Mouse (Mus musculus): ENCODE results near the gene Kncn.

The Kncn gene

GRCm38 (mm10) chr4:115878828-115879227 lies 5.4 kb upstream of the Kncn start:
- no peak for DNase-seq (ENCODE audit: low spot score in 2 of 2)

- DNase-seq (ENCODE audit: low spot score in 2 of 2), result peak; percentile 46 to 52
Observed at GRCm38 (mm10) chr4:115881183-115881582, 3.0 kb upstream of the Kncn start.

GRCm38 (mm10) chr4:115882195-115882594 lies 2.0 kb upstream of the Kncn start:
- DNase-seq (ENCODE audit: low spot score in 2 of 2), result no peak

GRCm38 (mm10) chr4:115885846-115886245 lies 1.6 kb downstream of the Kncn start:
- DNase-seq (ENCODE audit: low spot score in 2 of 2), result peak; percentile 54 to 59

DNA sequence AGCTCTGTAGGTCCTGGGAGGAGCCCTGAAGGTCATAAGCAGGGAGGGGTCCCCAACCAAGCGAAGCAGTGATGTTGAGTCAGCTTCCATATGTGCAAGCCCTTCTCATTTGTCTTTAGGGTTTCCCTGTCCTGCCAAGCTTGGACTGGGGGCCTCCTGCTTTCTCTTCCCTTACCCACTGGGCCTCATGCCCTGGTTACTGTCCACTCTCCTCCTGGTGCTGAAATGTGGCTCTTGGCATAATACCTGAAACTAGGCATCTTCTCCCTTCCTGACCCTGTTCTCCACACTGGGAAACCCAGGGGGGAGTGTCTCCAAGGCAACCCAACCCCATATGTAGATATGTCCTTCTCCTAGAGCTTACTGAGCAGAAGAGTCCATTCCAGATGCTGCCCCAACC lies 2.7 kb downstream of the Kncn start:
- DNase-seq (ENCODE audit: low spot score in 2 of 2), result no peak

- no peak for DNase-seq (ENCODE audit: low spot score in 2 of 2)
Observed at GRCm38 (mm10) chr4:115890066-115890465, 5.9 kb downstream of the Kncn start.

DNA sequence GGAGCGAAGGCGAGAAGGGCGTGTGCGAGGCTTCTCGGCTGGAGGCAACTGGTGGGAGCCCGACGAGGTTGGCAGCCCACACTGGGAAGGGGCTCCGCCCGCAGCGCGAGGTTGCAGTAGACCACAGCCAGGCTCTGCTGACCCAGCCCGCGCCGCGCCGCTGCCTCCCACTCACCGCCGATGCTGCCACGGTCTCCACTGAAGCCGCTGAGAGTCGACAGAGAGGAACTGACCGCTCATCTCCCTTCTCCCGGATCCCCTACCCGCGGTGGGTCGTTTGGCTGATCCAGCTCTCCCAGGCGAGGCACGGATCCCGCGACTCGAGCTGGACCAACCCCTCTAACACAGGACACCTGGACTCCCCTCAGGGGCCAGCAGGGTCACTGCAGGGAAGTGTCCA lies 6.4 kb downstream of the Kncn start, which contains the start of gene 6430628N08Rik:
TSS of gene 6430628N08Rik (plus strand) at position 113 of the 400 bp plus-strand sequence.
- no peak for DNase-seq (ENCODE audit: low spot score in 2 of 2)

DNA sequence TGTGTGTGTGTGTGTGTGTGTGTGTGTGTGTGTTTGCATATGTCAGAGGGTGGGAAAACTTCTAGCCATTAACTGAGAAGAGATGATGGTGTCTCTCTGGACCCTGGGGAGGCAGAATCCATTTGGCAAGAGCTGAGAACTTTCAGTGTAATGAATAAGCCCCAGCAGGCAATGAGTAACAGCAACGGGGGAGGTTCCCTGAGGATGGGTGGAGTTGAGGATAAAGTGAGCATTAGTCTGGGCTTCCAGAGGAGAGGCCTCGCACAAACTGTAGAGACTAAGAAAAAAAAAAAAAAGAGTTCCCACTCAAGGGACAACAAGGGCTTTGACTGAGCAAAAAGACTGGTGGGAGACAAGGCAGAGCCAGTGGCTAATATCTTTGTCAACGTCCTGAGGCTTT lies 10.1 kb downstream of the Kncn start:
- DNase-seq (ENCODE audit: low spot score in 2 of 2), result peak in 1 of 2 experiments; percentile 20

- DNase-seq (ENCODE audit: low spot score in 2 of 2), result no peak
Observed at GRCm38 (mm10) chr4:115897901-115898631, 13.9 kb downstream of the Kncn start.

DNA sequence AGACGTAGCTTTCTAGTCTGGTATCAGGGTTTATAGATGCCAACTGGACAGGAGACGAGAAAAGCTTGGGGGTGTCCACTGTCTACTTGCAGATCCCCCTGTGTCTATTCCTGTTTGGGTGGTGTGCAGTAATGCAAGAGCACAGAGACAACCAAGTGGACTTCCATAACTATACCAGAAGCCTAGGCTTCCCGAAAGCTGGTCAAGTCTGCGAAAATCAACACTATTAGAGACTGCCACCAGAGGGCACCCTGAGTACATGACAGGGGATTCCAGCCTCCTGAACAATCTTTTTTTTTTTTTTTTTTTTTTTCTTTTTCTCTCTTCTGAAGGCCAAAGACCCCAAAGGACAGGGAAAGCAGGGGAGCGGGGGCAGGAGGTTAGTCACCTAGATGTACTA lies 18.6 kb downstream of the Kncn start:
- DNase-seq (ENCODE audit: low spot score in 2 of 2), result peak; percentile 88 to 93

GRCm38 (mm10) chr4:115904375-115904774 lies 20.2 kb downstream of the Kncn start:
- no peak for DNase-seq (ENCODE audit: low spot score in 2 of 2)

DNA sequence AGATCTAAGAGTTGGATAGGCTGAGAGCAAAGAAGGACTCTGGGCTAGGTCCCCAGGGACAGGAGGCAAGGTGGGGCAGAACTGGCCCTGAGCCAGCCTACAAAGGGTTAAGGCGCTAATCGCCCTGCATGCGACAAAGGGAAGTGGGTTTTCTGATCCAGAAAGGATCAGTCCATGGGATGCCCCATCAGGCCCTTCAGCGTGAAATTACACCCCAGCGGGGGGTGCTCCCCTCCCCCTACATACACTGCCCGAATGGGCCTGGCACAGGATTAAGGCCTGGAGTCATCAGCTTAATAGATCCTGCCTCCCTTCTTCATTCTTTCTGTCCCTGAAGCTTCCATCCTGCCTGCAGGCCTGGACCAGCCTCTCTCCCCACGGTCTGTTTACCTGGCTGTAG lies 21.5 kb downstream of the Kncn start:
- DNase-seq (ENCODE audit: low spot score in 2 of 2), result no peak

DNA sequence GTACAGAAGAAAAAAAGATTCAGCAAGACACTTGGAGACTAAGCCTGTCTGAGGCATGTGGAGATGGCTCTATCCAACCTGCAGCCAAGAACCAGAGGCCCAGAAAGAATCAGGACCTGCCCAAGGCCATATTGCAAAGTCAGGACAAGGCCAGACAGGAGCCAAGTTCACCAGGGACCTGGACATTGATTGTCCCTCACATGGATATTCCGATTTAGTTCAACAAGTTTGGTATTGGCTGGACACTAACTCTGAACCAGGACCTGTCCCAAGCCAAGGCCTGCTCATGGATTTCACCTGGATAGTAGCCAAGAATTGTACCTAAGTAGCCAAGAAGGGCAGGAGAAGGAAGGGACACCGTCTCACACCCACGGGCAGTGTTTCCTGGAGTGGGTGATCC lies 22.6 kb downstream of the Kncn start:
- DNase-seq (ENCODE audit: low spot score in 2 of 2), result no peak

DNA sequence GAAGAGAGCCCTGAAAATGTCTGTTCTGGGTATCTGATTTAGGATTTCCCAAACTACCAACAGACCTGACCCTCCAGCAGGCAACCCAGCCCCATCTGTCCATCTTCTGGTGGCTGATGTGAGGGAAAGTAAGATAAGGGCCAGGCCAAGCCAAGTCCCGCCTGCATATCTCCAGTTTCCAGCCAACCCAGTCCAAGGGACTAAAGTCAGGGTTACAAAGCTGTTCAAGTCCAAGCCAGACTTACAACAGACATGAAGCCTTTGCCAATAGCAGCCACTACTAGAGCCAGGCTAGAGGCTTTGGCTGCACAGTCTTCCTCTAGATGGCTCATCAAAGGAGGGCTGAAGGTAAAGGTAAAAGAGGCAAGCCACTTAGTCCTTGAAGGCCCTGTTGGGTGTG lies 23.8 kb downstream of the Kncn start:
- DNase-seq (ENCODE audit: low spot score in 2 of 2), result no peak

GRCm38 (mm10) chr4:115908641-115909040 lies 24.4 kb downstream of the Kncn start:
- no peak for DNase-seq (ENCODE audit: low spot score in 2 of 2)

GRCm38 (mm10) chr4:115911586-115911985 lies 27.4 kb downstream of the Kncn start:
- no peak for DNase-seq (ENCODE audit: low spot score in 2 of 2)

DNA sequence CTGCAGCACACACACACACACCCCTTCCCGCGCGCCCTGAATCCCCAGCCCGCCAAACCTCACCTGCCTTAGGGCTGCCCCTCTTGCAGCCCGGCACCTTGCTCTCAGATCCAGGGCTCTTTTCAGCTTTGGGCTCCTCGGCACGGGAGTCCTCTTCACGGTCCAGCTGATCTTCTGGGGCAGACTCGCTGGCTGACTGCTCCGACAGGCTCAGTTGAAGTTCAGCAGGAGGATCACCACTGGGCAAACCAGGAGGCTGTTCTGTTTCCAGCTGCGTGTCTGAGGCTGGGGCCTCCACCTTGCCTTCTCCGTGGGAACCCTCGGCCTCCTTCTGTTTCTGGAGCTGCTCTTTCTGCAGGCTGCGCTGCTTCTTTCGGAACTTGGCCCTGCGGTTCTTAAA lies 35.7 kb downstream of the Kncn start:
- DNase-seq (ENCODE audit: low spot score in 2 of 2), result no peak

GRCm38 (mm10) chr4:115922688-115923087 lies 38.5 kb downstream of the Kncn start:
- DNase-seq (ENCODE audit: low spot score in 2 of 2), result no peak

DNA sequence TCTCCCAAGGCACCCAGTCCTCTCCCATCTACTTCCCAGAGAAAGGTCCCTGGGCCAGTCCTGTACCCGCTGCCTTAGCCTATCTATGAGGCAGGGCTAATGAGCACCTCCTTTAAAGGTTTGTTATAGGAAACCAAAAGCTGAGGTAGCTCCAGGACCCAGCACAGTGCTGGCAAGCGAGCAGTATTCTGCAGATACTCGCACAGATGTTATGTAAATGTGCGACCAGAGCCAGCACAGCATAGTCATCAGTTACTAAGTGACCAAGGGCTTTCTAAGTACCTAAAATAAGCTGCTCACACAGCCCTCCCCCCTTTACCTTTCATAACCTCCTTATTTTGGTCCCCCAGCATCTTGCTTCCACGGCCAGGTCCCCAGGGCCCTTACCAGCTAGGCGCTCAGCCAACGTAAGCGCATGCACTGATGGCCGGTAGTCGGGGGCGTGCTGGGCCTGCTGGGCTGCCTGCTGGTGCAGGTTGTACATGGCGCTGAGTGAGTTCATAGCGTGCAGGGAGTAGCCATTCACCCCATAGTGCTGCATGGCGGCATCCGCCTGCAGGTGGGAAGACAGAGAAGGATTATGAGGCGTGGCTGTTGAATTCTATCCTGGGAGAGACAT lies 39.2 kb downstream of the Kncn start:
- no peak for DNase-seq (ENCODE audit: low spot score in 2 of 2)

DNA sequence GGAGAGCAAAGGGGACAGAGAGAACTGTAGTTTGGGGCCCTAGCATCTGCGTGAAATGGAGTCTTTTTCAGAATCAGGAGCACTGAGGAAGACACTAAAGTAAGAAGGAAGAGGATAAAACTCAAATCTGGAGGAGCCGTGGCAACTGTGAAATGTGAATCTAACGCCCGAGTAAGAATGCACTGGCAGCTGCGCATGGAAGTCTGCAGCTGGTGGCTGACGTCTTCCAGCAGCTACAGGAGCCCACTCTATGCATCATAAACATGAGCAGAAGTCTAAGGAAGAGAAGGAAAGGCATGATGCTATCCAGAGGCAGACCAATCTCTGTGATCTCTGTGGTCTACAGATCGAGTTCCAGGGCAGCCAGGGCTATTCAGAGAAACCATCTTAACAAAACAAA lies 43.4 kb downstream of the Kncn start:
- DNase-seq (ENCODE audit: low spot score in 2 of 2), result no peak

DNA sequence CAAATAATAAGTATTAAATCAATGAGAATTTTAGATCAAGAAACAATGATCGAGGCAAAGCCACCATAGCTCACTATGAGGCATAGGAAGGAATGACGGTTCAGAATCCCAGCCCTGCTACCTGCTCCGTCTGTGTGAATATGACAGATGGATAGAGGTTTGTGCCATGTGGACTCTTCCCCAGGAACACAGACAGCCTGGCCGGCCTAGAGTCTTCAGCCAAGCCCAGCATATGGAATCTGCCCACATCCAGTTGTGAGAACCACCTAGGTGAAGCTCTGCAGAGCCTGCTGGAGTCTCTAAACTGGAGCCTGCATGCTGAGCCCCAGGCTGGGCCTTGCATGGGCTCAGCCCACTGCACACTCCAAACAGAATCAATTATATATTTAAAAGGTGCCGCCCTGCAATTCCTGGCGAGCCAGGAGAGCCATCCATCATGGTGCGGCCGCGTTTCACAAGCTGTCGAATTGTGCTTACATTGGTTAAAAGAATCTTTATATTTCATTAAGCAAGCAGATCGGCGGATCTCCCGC lies 47.4 kb downstream of the Kncn start:
- no peak for DNase-seq (ENCODE audit: low spot score in 2 of 2)

DNA sequence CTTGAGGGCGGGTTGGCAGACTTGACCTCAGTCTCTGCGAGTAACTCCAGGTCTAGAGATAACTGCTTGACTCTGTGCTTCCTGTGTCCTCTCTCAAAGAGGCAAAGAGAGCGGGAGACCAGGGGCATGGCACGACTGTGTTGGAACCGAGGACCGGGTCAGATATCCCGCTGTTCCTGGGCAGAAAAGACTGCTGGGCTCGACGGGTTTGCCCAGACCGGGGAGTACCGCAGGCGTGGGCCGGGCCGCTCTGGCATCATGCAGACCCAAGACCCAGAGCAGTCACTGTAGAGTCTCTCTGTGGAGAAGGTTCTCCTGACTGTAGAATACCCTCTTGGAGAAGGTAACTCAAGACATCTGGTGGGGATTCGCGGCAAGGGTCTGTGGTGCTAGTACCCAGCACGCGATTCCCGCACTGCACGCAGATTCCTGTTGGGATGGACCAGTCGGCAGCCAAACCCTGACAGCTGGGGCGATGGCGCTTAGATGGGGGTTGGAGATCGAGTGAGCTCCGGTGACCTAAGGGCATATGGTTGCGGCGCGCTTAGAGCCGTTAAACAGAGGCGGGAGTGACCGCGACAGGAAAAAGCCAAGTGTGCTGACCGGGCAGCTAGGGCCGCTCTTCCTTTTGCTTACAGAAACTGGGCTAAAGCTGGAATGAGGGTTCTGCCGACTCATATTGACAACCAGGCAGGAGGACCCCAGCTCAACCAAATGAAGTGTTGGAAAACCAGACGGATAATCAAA lies 51.8 kb downstream of the Kncn start:
- DNase-seq (ENCODE audit: low spot score in 2 of 2), result no peak

DNA sequence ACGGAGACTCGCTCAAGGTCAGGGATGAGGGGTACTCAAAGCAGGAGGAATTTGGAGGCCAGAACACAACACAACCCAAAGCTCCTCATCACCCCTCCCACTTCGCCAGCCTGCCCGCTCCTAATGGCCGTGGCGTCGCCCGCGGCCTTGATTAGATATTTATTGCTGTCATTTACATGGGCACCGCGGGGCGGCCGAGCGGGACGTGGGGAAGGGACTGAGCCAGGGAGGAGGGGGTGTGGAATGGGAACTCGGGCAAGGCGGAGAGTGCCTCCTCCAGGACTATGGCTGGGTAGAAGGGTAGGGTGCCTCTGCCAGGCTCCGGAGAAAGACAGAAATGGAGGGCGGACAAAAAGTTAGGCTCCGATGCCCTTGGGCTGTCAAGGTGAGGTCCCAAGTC lies 52.4 kb downstream of the Kncn start:
- DNase-seq (ENCODE audit: low spot score in 2 of 2), result no peak
